12 mouse cellular contexts compared by ENCODE assay signal in the genomic region with DNA sequence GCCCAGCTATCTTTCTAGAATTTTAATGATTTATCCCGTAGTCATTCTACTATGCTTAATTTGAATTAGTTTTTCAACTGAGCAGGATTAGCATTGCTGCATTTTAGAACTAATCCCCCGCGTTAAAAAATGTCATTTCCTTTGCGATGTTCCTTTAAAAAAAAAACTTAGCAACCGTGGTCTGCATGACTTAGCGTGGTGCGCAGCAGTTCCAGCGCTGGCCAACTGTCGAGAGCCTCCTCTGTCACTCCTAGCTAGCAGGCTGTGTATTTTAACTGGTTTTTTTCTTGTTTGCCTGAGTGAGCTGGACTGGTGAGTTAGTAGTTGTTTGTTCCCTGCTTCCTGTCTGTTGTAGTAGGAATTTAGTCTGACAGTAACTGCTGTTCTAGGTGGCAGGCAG. TPM values are rescaled to one million over a fixed set of nuclear protein-coding genes. Genes with fewer than 3 reads are reported as not detected.
A peak's percentile ranks its signal among the peaks of the same experiment; 100 is the strongest.
DNase-seq lines count a peak whose midpoint lies in the region; ATAC-seq and TF ChIP-seq lines count a peak whose summit lies in the region.
"Had no signal": no experiment of that assay in that cellular context is flagged by ENCODE, and none has a peak within 500 bp of the region (broad histone marks: within the 10 kb centered on the region; RNA-seq: fewer than 3 reads in every experiment).

No protein-coding gene starts in this region.

- H3K36me3 ChIP-seq in intestine, embryonic 14.5 days (ENCODE audit: control insufficient read depth, insufficient read depth, low read length), result no peaks in the 10 kb centered on the region
- H3K36me3 ChIP-seq in intestine, postnatal 0 days (ENCODE audit: control insufficient read depth, insufficient read depth), result no peaks in the 10 kb centered on the region
- H3K36me3 ChIP-seq in liver, embryonic 16.5 days (ENCODE audit: control insufficient read depth, insufficient read depth), result no peaks in the 10 kb centered on the region
- H3K36me3 ChIP-seq in liver, embryonic 12.5 days, result no peaks in the 10 kb centered on the region
- H3K36me3 ChIP-seq in heart, embryonic 13.5 days, result peaks cover 14% of the 10 kb centered on the region
- H3K36me3 ChIP-seq in forebrain, embryonic 12.5 days (replicated peaks), result peaks cover 7% of the 10 kb centered on the region
- H3K36me3 ChIP-seq: hindbrain, embryonic 15.5 days had no signal

- H3K27ac ChIP-seq in intestine, embryonic 14.5 days (ENCODE audit: low read depth), result no peak overlapping the region
- no peak overlapping the region for H3K27ac ChIP-seq in intestine, postnatal 0 days (ENCODE audit: low read depth, low read length)
- no peak overlapping the region for H3K27ac ChIP-seq in liver, embryonic 16.5 days (ENCODE audit: low read length)
- no peak overlapping the region for H3K27ac ChIP-seq in liver, embryonic 12.5 days
- H3K27ac ChIP-seq in heart, embryonic 13.5 days (replicated peaks), result 0 out of 2 replicates have a peak overlapping the region, but pooled peaks have one; percentile 10
- H3K27ac ChIP-seq in forebrain, embryonic 12.5 days, result no peak overlapping the region
- H3K27ac ChIP-seq: hindbrain, embryonic 15.5 days had no signal

- no peaks in the 10 kb centered on the region for H3K9me3 ChIP-seq in intestine, embryonic 14.5 days (ENCODE audit: control insufficient read depth, low read length)
- no peaks in the 10 kb centered on the region for H3K9me3 ChIP-seq in intestine, postnatal 0 days (ENCODE audit: control insufficient read depth)
- no peaks in the 10 kb centered on the region for H3K9me3 ChIP-seq in liver, embryonic 16.5 days (replicated peaks; ENCODE audit: control insufficient read depth, low read length)
- no peaks in the 10 kb centered on the region for H3K9me3 ChIP-seq in liver, embryonic 12.5 days (replicated peaks)
- no peaks in the 10 kb centered on the region for H3K9me3 ChIP-seq in heart, embryonic 13.5 days
- H3K9me3 ChIP-seq in forebrain, embryonic 12.5 days, result no peaks in the 10 kb centered on the region
- H3K9me3 ChIP-seq: hindbrain, embryonic 15.5 days had no signal

- no peaks in the 10 kb centered on the region for H3K4me1 ChIP-seq in intestine, embryonic 14.5 days (replicated peaks; ENCODE audit: control insufficient read depth, insufficient read depth, low read length)
- no peaks in the 10 kb centered on the region for H3K4me1 ChIP-seq in intestine, postnatal 0 days (replicated peaks; ENCODE audit: control insufficient read depth, insufficient read depth, low read length)
- H3K4me1 ChIP-seq in liver, embryonic 16.5 days (ENCODE audit: control insufficient read depth, low read depth, low read length), result peaks cover 5% of the 10 kb centered on the region
- peaks cover 36% of the 10 kb centered on the region for H3K4me1 ChIP-seq in liver, embryonic 12.5 days
- peaks cover 56% of the 10 kb centered on the region for H3K4me1 ChIP-seq in heart, embryonic 13.5 days
- peaks cover 7% of the 10 kb centered on the region; the same call in 1 of the 2 replicates for H3K4me1 ChIP-seq in forebrain, embryonic 12.5 days

- no peak overlapping the region for H3K4me3 ChIP-seq in intestine, embryonic 14.5 days (ENCODE audit: low read depth, low read length)
- H3K4me3 ChIP-seq in intestine, postnatal 0 days (ENCODE audit: low read depth, low read length), result no peak overlapping the region
- no peak overlapping the region for H3K4me3 ChIP-seq in liver, embryonic 16.5 days (ENCODE audit: low read depth, low read length)
- H3K4me3 ChIP-seq in liver, embryonic 12.5 days, result no peak overlapping the region
- H3K4me3 ChIP-seq in heart, embryonic 13.5 days, result no peak overlapping the region
- no peak overlapping the region for H3K4me3 ChIP-seq in forebrain, embryonic 12.5 days (replicated peaks)
- H3K4me3 ChIP-seq: hindbrain, embryonic 15.5 days had no signal

- H3K9ac ChIP-seq in intestine, embryonic 14.5 days (ENCODE audit: low read length), result no peak overlapping the region
- H3K9ac ChIP-seq in intestine, postnatal 0 days (ENCODE audit: low read depth, low read length), result no peak overlapping the region
- no peak overlapping the region for H3K9ac ChIP-seq in liver, embryonic 16.5 days (ENCODE audit: low read depth, low read length)
- H3K9ac ChIP-seq in liver, embryonic 12.5 days, result no peak overlapping the region
- H3K9ac ChIP-seq in heart, embryonic 13.5 days, result no peak overlapping the region
- no peak overlapping the region for H3K9ac ChIP-seq in forebrain, embryonic 12.5 days
- H3K9ac ChIP-seq: hindbrain, embryonic 15.5 days had no signal

- no peak for ATAC-seq in intestine, embryonic 14.5 days (replicated peaks; ENCODE audit: low FRiP score, low TSS enrichment, low read depth)
- ATAC-seq in intestine, postnatal 0 days, result no peak
- peak; percentile 50; the same call in 1 of the 2 replicates for ATAC-seq in liver, embryonic 16.5 days (ENCODE audit: low read depth)
- ATAC-seq in liver, embryonic 12.5 days, result no peak
- ATAC-seq in heart, embryonic 13.5 days (ENCODE audit: extremely low read depth, insufficient number of reproducible peaks, low FRiP score, low TSS enrichment), result no peak
- ATAC-seq in forebrain, embryonic 12.5 days (ENCODE audit: low FRiP score), result no peak

- H3K4me2 ChIP-seq in intestine, embryonic 14.5 days (ENCODE audit: low read length), result no peak overlapping the region
- H3K4me2 ChIP-seq in intestine, postnatal 0 days (replicated peaks; ENCODE audit: low read depth), result no peak overlapping the region
- H3K4me2 ChIP-seq in liver, embryonic 16.5 days (ENCODE audit: low read depth, low read length), result no peak overlapping the region
- no peak overlapping the region for H3K4me2 ChIP-seq in liver, embryonic 12.5 days
- no peak overlapping the region for H3K4me2 ChIP-seq in heart, embryonic 13.5 days
- H3K4me2 ChIP-seq in forebrain, embryonic 12.5 days, result no peak overlapping the region
- H3K4me2 ChIP-seq: hindbrain, embryonic 15.5 days had no signal

- peak; percentile 42 for DNase-seq in intestine, embryonic 14.5 days (ENCODE audit: low spot score)
- DNase-seq in right cerebral cortex, postnatal 10 days (ENCODE audit: low spot score in 2 of 2), result peak; percentile 51 to 59
- DNase-seq in cerebellum, adult 9-11 months, result no peak
- DNase-seq: cerebellum, adult 18-20 months; embryo, embryonic 11 days; gastrocnemius, postnatal 36 days had no signal

- TF ChIP-seq CTCF in intestine, postnatal 0 days (IDR thresholded peaks at IDR 0.05; ENCODE audit: low read depth), result no peak

- H3K27me3 ChIP-seq in intestine, embryonic 14.5 days (replicated peaks; ENCODE audit: control insufficient read depth, insufficient read depth, low read length), result no peaks in the 10 kb centered on the region
- H3K27me3 ChIP-seq in intestine, postnatal 0 days (replicated peaks; ENCODE audit: control insufficient read depth, insufficient read depth, low read length), result no peaks in the 10 kb centered on the region
- H3K27me3 ChIP-seq in liver, embryonic 16.5 days (ENCODE audit: control insufficient read depth, insufficient read depth, low read depth, low read length), result no peaks in the 10 kb centered on the region
- no peaks in the 10 kb centered on the region for H3K27me3 ChIP-seq in liver, embryonic 12.5 days (replicated peaks)
- H3K27me3 ChIP-seq in heart, embryonic 13.5 days (replicated peaks), result no peaks in the 10 kb centered on the region
- no peaks in the 10 kb centered on the region for H3K27me3 ChIP-seq in forebrain, embryonic 12.5 days
- H3K27me3 ChIP-seq: hindbrain, embryonic 15.5 days had no signal

- 66% methylated on average over 9 of the region's 9 CpGs for WGBS in intestine, embryonic 14.5 days
- 71% methylated on average over 9 of the region's 9 CpGs for WGBS in intestine, postnatal 0 days
- 28% methylated on average over 9 of the region's 9 CpGs for WGBS in liver, embryonic 16.5 days (ENCODE audit: insufficient replicate concordance)
- WGBS in liver, embryonic 12.5 days (ENCODE audit: insufficient replicate concordance), result 48% methylated on average over 9 of the region's 9 CpGs
- WGBS in heart, embryonic 13.5 days, result 65% methylated on average over 9 of the region's 9 CpGs
- WGBS in forebrain, embryonic 12.5 days, result 89% methylated on average over 9 of the region's 9 CpGs

RNA-seq across cellular contexts. Expression of a gene that starts 48.9 kb away (rescaled TPM):
- polyA plus RNA-seq in intestine, embryonic 14.5 days (2014; fragmentation: Nextera tagmentation; extraction: Ambion mirVana), result 40.9 and 42.6 TPM in 2 replicates
- polyA plus RNA-seq in intestine, postnatal 0 days (2015; fragmentation: Nextera tagmentation; extraction: Ambion mirVana), result 38.0 and 40.5 TPM in 2 replicates
- polyA plus RNA-seq in liver, embryonic 16.5 days (2015; fragmentation: Nextera tagmentation; extraction: Ambion mirVana), result 16.3 and 16.9 TPM in 2 replicates
- polyA plus RNA-seq in liver, embryonic 12.5 days (2016; fragmentation: Nextera tagmentation; extraction: Ambion mirVana), result 18.8 and 19.9 TPM in 2 replicates
- 52.5 and 55.7 TPM in 2 replicates for polyA plus RNA-seq in heart, embryonic 13.5 days (2015; fragmentation: Nextera tagmentation; extraction: Ambion mirVana)
- polyA plus RNA-seq in forebrain, embryonic 12.5 days (2016; fragmentation: Nextera tagmentation; extraction: Ambion mirVana), result 77.3 and 83.5 TPM in 2 replicates
